Mouse (Mus musculus): ENCODE results near the gene Adnp. TPM values are rescaled to one million over a fixed set of nuclear protein-coding genes. Genes with fewer than 3 reads are reported as not detected.
A peak's percentile ranks its signal among the peaks of the same experiment; 100 is the strongest.

Adnp gene
- total RNA-seq, 2 experiments from 2014 or later, result 47.6 to 66.2 TPM

DNA sequence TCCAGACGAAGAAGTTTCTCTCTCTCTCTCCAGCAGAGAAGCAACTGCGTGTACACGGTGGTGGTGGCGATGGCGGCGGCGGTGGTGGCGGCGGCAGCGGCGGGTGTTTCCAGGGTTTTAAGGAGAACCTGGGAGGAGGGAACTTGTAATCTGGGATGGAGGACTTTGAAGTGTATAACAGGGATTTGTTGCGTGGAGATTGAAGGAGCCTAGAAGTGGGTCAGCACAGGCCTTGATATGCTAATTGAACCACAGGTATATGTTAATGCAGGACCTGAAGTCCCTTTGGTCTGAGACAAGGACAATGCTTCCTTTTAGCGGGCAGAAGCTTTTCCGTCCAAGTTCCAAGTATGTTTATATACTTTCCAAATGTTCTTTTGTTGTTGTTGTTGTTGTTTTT lies 50.6 kb downstream of the Adnp start:
- DNase-seq, result no peak

DNA sequence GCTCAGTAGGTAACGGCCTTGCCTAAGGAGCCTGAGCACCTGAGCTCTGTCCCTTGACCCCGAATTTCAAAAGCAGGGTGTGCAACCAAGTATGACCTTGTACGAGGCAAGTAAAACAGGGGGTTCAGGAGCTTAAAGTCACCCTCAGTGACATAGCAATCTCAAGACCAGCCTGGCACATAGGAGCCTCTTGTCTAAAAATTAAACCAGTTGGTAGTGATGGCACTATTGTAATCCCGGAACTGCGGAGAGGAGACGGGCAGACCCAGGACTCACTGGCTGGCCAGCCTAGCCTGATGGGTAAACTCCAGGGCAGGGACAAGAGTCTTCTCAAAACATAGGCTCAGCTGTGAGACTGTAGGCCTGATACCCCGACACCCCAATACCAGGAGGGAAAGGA lies 51.2 kb downstream of the Adnp start:
- no peak for DNase-seq

DNA sequence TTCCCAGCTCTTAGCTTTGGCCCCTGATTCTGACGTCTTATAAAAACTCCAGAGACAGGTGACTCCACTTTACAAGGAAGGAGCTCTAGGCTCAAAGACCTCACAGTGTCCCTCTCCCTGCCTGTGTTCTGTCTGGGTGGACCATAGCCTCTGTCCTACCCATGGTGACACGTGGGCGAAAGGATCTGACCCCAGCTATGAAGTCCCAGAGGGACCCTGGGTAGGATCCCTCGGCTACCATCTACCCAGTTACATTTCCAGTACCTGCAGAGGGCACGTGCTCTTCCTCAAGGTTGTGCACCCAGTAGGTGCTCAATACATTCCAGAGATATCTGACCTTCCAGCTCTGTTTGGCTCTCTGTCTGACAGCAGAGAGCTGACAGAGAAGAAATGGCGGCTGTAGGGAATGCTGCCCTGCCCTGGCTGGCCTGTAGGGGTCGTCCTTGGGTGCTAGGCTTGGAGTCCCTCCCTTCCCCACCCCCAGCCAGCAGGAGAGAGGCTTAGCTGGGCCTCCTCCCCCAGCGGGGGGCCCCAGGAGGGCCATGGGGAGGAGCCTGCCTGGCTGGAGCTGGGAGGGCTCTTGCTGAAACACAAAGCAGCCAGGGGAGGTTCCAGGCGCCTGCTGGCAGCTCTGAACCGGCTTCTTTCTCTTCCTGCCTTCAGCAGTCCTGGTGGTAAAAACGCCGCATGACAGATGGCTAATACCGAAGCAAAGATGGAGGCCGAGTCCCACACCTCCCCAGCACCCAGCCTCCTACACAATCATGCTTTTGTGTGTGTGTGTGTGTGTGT lies 52.6 kb downstream of the Adnp start:
- DNase-seq, result peak; percentile 91

DNA sequence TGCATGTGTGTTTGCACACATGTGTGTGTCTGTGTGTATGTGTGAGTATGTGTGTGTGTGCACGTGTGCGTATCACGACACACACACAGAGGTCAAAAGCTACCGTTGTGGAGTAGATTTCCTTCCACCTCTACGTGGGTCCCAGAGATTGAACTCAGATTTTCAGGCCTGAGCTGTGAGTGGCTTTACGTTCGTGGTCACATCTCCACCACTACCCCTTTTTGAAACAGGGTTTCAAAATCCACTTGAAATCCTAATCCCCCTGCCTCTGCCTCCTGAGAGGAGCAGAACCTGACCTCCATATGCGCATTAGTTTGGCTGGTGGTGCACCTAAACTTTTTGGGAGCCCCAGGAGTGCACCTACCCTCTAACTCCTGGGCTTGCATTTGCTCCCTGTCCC lies 57.7 kb downstream of the Adnp start:
- no peak for DNase-seq

DNA sequence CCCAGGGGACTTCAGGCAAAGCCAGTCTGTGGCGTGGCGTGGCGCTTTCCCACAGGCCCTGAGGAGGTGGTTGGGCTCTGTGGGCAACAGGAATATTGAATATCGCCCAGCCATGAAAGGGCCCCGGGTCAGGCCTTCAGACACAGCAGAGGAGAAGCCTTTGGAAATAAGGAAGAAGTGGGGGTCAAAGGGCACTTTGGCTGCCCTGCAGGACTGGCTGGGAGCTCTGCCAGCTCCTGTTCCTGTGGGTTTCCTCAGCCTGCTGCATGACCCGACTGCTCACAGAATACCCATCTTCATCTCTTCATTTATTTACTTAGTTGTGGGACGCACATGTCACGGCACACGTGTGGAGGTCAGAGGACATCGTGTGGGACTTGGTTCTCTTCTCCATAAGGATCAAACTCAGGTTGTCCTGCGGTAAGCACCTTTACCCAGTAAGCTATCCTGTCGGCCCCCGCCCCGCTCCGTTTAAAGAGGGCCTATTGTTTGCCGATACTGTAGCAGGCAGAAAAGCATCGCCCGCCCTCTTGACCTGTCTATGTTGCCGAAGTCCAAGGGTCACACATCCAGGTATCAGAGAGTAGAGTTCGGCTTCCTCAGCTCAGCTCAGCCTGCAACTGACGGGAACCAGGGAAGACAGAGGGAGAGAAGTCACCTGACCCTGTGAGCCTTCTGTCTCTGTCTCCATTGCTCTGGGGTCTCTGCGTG lies 59.0 kb downstream of the Adnp start:
- peak; percentile 48 for DNase-seq

DNA sequence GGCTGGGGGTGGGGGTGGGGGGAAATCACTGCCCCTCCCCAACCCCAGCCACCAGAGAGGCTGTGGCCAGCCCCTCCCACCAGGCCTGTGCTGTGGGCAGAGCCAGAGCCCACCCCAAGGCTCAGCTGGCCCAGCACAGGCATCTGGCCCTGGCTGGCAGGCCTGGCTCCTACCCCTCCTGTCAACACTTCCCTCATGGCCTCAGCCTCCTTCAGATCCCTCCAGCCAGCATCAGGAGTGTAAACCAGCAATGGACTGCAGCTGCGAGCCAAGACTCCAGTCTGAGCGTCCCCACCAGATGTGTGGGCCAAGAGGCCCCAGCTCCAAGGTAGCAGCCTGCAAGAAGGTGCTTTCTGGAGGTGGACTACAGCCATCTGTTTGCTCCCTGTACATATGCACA lies 61.5 kb downstream of the Adnp start:
- no peak for DNase-seq

DNA sequence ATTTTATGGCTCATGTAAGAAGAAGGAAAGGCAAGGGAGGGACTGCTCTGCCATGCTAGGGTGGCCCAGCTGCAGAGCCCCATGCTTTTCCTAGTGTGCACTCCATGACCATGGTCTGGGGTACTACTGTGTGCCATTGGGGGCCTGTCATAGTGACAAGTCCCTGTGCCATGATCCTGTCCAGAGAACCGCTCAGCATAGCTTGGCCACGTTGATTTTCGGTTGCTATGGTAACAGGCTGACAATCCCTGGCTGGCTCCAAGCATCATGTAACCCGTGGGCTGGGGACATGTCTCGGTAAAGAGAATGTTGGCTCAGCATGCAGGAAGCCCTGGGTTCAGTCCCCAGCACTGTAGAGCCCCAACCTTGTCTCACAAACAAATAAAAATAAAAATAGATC lies 63.1 kb downstream of the Adnp start:
- no peak for DNase-seq

DNA sequence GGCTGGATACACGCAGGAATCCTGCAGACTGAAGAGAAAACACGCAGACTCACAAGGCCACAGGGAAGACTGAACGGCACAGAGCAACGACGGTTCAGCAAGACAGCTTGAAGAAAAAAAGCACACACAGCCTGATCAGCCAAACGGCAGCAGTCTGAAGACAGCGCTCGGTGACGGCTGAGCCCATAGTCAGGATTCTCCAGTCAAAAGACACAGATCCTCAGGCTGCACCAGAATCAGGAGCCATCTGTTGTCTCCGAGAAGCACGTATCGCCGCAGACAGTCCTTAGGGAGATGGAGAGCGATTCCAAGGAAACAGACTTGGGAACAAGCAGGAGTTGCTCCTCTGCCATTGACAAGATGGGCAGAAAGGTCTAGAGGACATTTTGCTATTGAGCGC lies 69.8 kb downstream of the Adnp start:
- no peak for DNase-seq

Small RNA genes lying within 50 kb of the gene (microRNA-seq; reads per million reads assigned to microRNA genes)
- not detected for gene Gm24561

Other genes starting within 250 kb of the Adnp start
- 1 to 10 TPM; 3.2 to 4.6 TPM for gene Ripor3, start 196.5 kb downstream of the Adnp start, total RNA-seq (2021)
- gene Pard6b, start 126.1 kb downstream of the Adnp start, total RNA-seq (2021), result 1 to 10 TPM; 2.1 to 2.3 TPM
- 10 to 100 TPM; 21.9 to 24.6 TPM for gene Gm20716, start 23.3 kb upstream of the Adnp start, total RNA-seq (2021)
- 100 to 1,000 TPM; 102 to 112 TPM for gene Dpm1, start 23.5 kb upstream of the Adnp start, total RNA-seq (2021)
- gene Mocs3, start 23.5 kb upstream of the Adnp start, total RNA-seq (2021), result 10 to 100 TPM; 10.1 to 15.2 TPM
- under 1 TPM in 1 of 2 experiments, not detected in 1; 0.06 TPM for gene Kcng1, start 74.6 kb upstream of the Adnp start, total RNA-seq (2021)